Mouse (Mus musculus) MEL (cell line): ENCODE measurements around the gene Spz1. TPM values are rescaled to one million over a fixed set of nuclear protein-coding genes. Genes with fewer than 3 reads are reported as not detected.

ENCODE experiments used
- DNase-seq: peaks from one replicate; pipeline ENCODE4 v3.0.0; 2011; ENCODE audit warnings: low read depth, low spot score
- H3K27ac ChIP-seq: 2 replicates; pipeline ENCODE4 v1.5.1; 2012; ENCODE audit warnings: low read depth, mild to moderate bottlenecking, control low read depth, low read length, moderate library complexity; ENCODE audit not compliant: control insufficient read depth
- H3K27me3 ChIP-seq, 2 experiments: fragments of 150-350 bp in 1 of 2; sonication (generic) in 1 of 2; 2 replicates each; pipeline ENCODE4 v1.6.1; 2012; ENCODE audit warnings: low read length in 2 of 2, mild to moderate bottlenecking in 2 of 2, improper control_type of control experiment in 1 of 2, moderate library complexity in 1 of 2; ENCODE audit not compliant: insufficient read depth in 2 of 2, control insufficient read depth in 1 of 2
- H3K36me3 ChIP-seq, 2 experiments: 2 replicates each; pipeline ENCODE4 v1.6.1; 2012 to 2014; ENCODE audit warnings: low read length in 2 of 2, improper control_type of control experiment in 1 of 2, inconsistent platforms in 1 of 2, mild to moderate bottlenecking in 1 of 2; ENCODE audit not compliant: insufficient read depth in 2 of 2, control insufficient read depth in 1 of 2
- H3K4me1 ChIP-seq, 2 experiments: fragments of 150-350 bp in 1 of 2; sonication (generic) in 1 of 2; 2 replicates each; pipeline ENCODE4 v1.6.1; 2012; ENCODE audit warnings: low read length in 2 of 2, improper control_type of control experiment in 1 of 2, mild to moderate bottlenecking in 1 of 2; ENCODE audit not compliant: insufficient read depth in 2 of 2, control insufficient read depth in 1 of 2
- H3K4me3 ChIP-seq, 2 experiments: fragments of 150-350 bp in 1 of 2; sonication (generic) in 1 of 2; 2 replicates each; pipeline ENCODE4 v1.5.1; 2012; ENCODE audit warnings: low read depth in 2 of 2, low read length in 2 of 2, mild to moderate bottlenecking in 2 of 2, moderate library complexity in 2 of 2, control low read depth in 1 of 2, improper control_type of control experiment in 1 of 2; ENCODE audit not compliant: control insufficient read depth in 1 of 2, insufficient read depth in 1 of 2
- H3K79me2 ChIP-seq: 2 replicates; pipeline ENCODE4 v1.6.1; 2012; ENCODE audit warnings: mild to moderate bottlenecking, low read length, moderate library complexity; ENCODE audit not compliant: control insufficient read depth, poor library complexity, insufficient read depth
- H3K9ac ChIP-seq: 2 replicates; pipeline ENCODE4 v1.6.1; 2012; ENCODE audit warnings: low read depth, mild to moderate bottlenecking, control low read depth, low read length, moderate library complexity; ENCODE audit not compliant: control insufficient read depth, poor library complexity, severe bottlenecking
- H3K9me3 ChIP-seq: fragments of 150-350 bp; sonication (generic); replicated peaks from 2 replicates; pipeline ENCODE4 v1.6.1; 2012; ENCODE audit warnings: mild to moderate bottlenecking, low read length, improper control_type of control experiment, moderate library complexity; ENCODE audit not compliant: insufficient read depth
- EP300 ChIP-seq, 2 experiments: IDR thresholded peaks; 2 replicates each; pipeline ENCODE4 v1.6.1; 2011; ENCODE audit warnings: improper control_type of control experiment in 2 of 2, low read length in 2 of 2, low read depth in 1 of 2, mild to moderate bottlenecking in 1 of 2
- ETS1 ChIP-seq: IDR thresholded peaks from 2 replicates; pipeline ENCODE4 v1.6.1; 2012; ENCODE audit warnings: low read depth, mild to moderate bottlenecking, inconsistent platforms, low read length, improper control_type of control experiment, moderate library complexity
- GATA1 ChIP-seq: IDR thresholded peaks from 2 replicates; pipeline ENCODE4 v1.6.1; 2011; ENCODE audit warnings: low read depth, low read length, improper control_type of control experiment
- HCFC1 ChIP-seq: IDR thresholded peaks from 2 replicates; pipeline ENCODE4 v1.6.1; 2012; ENCODE audit warnings: low read depth, mild to moderate bottlenecking, inconsistent platforms, low read length, improper control_type of control experiment, moderate library complexity
- KAT2A ChIP-seq: conservative IDR thresholded peaks from 2 replicates; pipeline ENCODE4 v1.6.1; 2012; ENCODE audit warnings: low read depth, low read length, improper control_type of control experiment, inconsistent platforms
- MAFK ChIP-seq: IDR thresholded peaks from 2 replicates; pipeline ENCODE4 v1.6.1; 2011; ENCODE audit warnings: low read depth, mild to moderate bottlenecking, low read length, improper control_type of control experiment, borderline replicate concordance
- MEF2A ChIP-seq: IDR thresholded peaks from 2 replicates; pipeline ENCODE4 v1.6.1; 2014; ENCODE audit warnings: low read depth, mild to moderate bottlenecking, inconsistent platforms, low read length, improper control_type of control experiment; ENCODE audit not compliant: poor library complexity, insufficient replicate concordance, severe bottlenecking; ENCODE audit errors: extremely low read depth
- NELFE ChIP-seq: IDR thresholded peaks from 2 replicates; pipeline ENCODE4 v1.6.1; 2011; ENCODE audit warnings: low read depth, low read length, improper control_type of control experiment
- POLR2A ChIP-seq, 2 experiments: IDR thresholded peaks; 2 replicates each; pipeline ENCODE4 v1.6.1; 2011 to 2012; ENCODE audit warnings: low read length in 2 of 2, mild to moderate bottlenecking in 2 of 2, control low read depth in 1 of 2, improper control_type of control experiment in 1 of 2, low read depth in 1 of 2, moderate library complexity in 1 of 2; ENCODE audit not compliant: control insufficient read depth in 1 of 2, insufficient read depth in 1 of 2, poor library complexity in 1 of 2
- POLR2AphosphoS5 ChIP-seq: IDR thresholded peaks from 2 replicates; pipeline ENCODE4 v1.6.1; 2012; ENCODE audit warnings: low read depth, borderline replicate concordance, mild to moderate bottlenecking, inconsistent platforms, low read length, moderate library complexity, mixed read lengths
- RCOR1 ChIP-seq: IDR thresholded peaks from 2 replicates; pipeline ENCODE4 v1.6.1; 2012; ENCODE audit warnings: low read depth, mild to moderate bottlenecking, inconsistent platforms, low read length, improper control_type of control experiment
- SIN3A ChIP-seq: IDR thresholded peaks from 2 replicates; pipeline ENCODE4 v1.6.1; 2012; ENCODE audit warnings: low read length, improper control_type of control experiment, inconsistent platforms
- TAL1 ChIP-seq: IDR thresholded peaks from 2 replicates; pipeline ENCODE4 v1.6.1; 2012; ENCODE audit warnings: mild to moderate bottlenecking, inconsistent platforms, low read length, moderate library complexity, mixed read lengths
- TBP ChIP-seq: IDR thresholded peaks from 2 replicates; pipeline ENCODE4 v1.8.0; 2011; ENCODE audit warnings: low read depth, low read length, improper control_type of control experiment
- TCF12 ChIP-seq: IDR thresholded peaks from 2 replicates; pipeline ENCODE4 v1.6.1; 2014; ENCODE audit warnings: low read depth, mild to moderate bottlenecking, inconsistent platforms, low read length, improper control_type of control experiment, moderate library complexity
- USF2 ChIP-seq, 2 experiments: IDR thresholded peaks; 2 replicates each; pipeline ENCODE4 v1.6.1; 2011 to 2012; ENCODE audit warnings: improper control_type of control experiment in 2 of 2, low read length in 2 of 2, borderline replicate concordance in 1 of 2, inconsistent platforms in 1 of 2, low read depth in 1 of 2, mild to moderate bottlenecking in 1 of 2; ENCODE audit not compliant: insufficient read depth in 1 of 2
- ZC3H11A ChIP-seq: IDR thresholded peaks from 2 replicates; pipeline ENCODE4 v1.6.1; 2012; ENCODE audit warnings: low read depth, mild to moderate bottlenecking, inconsistent platforms, low read length, improper control_type of control experiment
- polyA plus RNA-seq, 2 experiments: library from polyadenylated mRNA; stranded (reverse) in 1 of 2; unstranded in 1 of 2; fragments of >175 nt in 1 of 2; fragments of >200 nt in 1 of 2; gene quantifications; 2 replicates each; pipeline versions ENCODE4 v1.2.1 to v1.2.4; 2012; ENCODE audit warnings: low replicate concordance in 2 of 2, low read depth in 1 of 2; ENCODE audit not compliant: insufficient read length in 2 of 2, insufficient read depth in 1 of 2, missing spikeins in 1 of 2
- total RNA-seq: library from RNA; depleted of rRNA; stranded (reverse); fragments of 300-350 nt; gene quantifications from 2 replicates; pipeline ENCODE4 v1.2.3, GENCODE M21; 2012

Gene Spz1
- total and polyA plus RNA-seq, 3 experiments = not detected

- Histone ChIP-seq H3K4me1 (peaks cover 7 to 11% of the 10 kb centered on the region in 2 experiments; a peak in 3 of 4 replicates), H3K9me3 (no peaks in the 10 kb centered on the region), H3K9ac (no peak overlapping the region), H3K36me3 (peaks cover 0 to 14% of the 10 kb centered on the region in 2 experiments; a peak in 2 of 4 replicates), H3K27ac (no peak overlapping the region), H3K79me2 (no peaks in the 10 kb centered on the region), H3K4me3 (no peak overlapping the region), H3K27me3 (no peaks in the 10 kb centered on the region)
- no peak for TF ChIP-seq USF2 (IDR thresholded peaks at IDR 0.05; ENCODE audit: borderline replicate concordance in 1 of 2, insufficient read depth in 1 of 2, low read depth in 1 of 2, low read length in 2 of 2)
- TF ChIP-seq HCFC1 = no peak
- TF ChIP-seq ZC3H11A = no peak
- TF ChIP-seq EP300 (IDR thresholded peaks at IDR 0.05; ENCODE audit: low read depth in 1 of 2, low read length in 2 of 2) = no peak
- no peak for DNase-seq
Observed at GRCm38 (mm10) chr13:92594481-92594880, 18.5 kb upstream of the Spz1 start.

DNA sequence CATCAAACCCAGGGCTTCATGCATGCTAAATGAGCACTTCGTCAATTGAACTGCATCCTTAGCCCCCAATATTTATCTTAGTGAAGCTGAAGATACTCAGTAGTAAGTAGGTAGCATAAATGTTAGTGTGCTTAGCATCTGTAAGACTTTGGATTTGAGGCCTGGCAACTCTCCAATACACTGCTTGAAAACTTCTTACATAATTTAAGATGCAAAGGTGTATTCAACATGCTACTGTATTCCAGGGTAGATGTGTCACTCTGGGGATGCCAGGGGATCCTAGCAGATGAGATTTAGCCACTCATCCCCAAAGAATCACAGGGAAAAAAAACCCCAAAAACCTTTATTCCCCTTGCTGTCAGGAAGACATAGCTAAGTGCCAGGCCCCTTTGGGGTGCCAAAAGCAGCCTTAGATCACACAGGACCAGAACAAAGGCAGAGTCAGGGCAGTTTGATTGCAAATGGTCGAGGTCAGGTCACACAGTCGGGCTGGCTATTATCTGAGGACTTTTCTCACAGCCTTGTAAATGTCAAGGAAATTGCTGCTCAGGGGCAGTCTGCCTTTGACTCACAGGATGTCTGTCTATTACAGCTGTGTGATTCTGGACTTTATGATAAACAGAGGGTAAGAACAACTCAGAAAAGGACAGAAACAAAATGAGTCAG, 17.9 kb upstream of the Spz1 start:
- Histone ChIP-seq H3K27ac (no peak overlapping the region), H3K36me3 (peaks cover 0 to 19% of the 10 kb centered on the region in 2 experiments; a peak in 2 of 4 replicates), H3K4me1 (peaks cover 9 to 15% of the 10 kb centered on the region in 2 experiments; a peak in 3 of 4 replicates), H3K9ac (no peak overlapping the region), H3K9me3 (no peaks in the 10 kb centered on the region), H3K4me3 (no peak overlapping the region), H3K79me2 (no peaks in the 10 kb centered on the region), H3K27me3 (no peaks in the 10 kb centered on the region)
- TF ChIP-seq RCOR1 = no peak
- TF ChIP-seq TAL1 = 0 out of 2 replicates have a peak, but pooled peaks have one; percentile 7
- DNase-seq = no peak

DNA sequence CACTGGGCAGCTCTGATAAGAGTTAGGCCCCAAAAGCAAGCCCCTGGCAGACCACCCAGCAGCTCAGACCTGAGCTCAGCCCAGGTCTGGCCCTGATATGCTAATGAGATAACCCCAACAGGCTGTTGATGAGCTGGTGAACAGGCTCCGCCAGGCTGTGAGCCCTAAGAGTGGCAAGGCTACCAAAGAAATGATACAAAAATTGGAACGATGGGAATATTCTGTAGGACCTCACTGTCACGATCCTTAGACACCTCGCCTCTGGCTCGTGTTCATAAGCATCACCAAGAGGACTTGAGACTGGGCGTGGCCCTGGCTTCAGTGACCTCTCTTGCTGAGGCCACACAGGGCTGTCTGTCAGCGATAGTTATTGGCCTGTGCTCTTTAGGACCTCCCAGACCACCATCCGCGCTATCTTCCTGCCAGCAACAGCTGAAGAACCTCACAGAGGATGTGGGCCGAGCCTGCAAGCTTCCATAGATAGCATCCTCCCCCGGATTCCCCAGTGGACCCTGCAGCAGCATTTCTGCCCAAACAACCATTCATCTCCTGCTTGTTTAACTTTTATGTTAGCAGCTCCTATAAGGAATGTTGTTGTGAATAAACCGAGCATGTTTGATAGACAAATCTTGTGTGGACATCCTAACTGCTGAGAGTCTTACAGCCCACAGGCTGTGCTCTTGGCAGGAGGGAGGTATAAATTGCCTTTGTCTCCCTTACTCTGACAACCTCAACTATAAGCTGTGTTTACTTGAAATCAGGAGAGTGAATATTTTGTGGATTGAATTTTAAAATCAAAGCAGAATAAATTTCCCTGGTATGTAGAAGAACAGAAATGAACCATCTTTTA, 17.0 kb upstream of the Spz1 start:
- TF ChIP-seq POLR2AphosphoS5 (no peak), USF2 (IDR thresholded peaks at IDR 0.05; ENCODE audit: borderline replicate concordance in 1 of 2, insufficient read depth in 1 of 2, low read depth in 1 of 2, low read length in 2 of 2) (no peak), RCOR1 (peak; percentile 7; the same call in 1 of the 2 replicates), TAL1 (peak; percentile 50), MAFK (no peak), MEF2A (no peak), NELFE (0 out of 2 replicates have a peak, but pooled peaks have one; percentile 15), GATA1 (peak; percentile 81), EP300 (IDR thresholded peaks at IDR 0.05; ENCODE audit: low read depth in 1 of 2, low read length in 2 of 2) (peak; percentile 60 to 80), TCF12 (peak; percentile 71), POLR2A (IDR thresholded peaks at IDR 0.05; ENCODE audit: control insufficient read depth in 1 of 2, insufficient read depth in 1 of 2, low read depth in 1 of 2, low read length in 2 of 2, poor library complexity in 1 of 2) (0 out of 4 replicates have a peak, but pooled peaks of 1 of the 2 experiments have one; percentile 34), TBP (peak; percentile 53; the same call in 1 of the 2 replicates), ETS1 (peak; percentile 26; the same call in 1 of the 2 replicates), KAT2A (no peak), SIN3A (peak; percentile 34; the same call in 1 of the 2 replicates)
- TF ChIP-seq, all 39 proteins: peak for 10
- H3K9me3 ChIP-seq = no peaks in the 10 kb centered on the region
- H3K4me1 ChIP-seq = peaks cover 9 to 12% of the 10 kb centered on the region in 2 experiments; a peak in 3 of 4 replicates
- H3K27ac ChIP-seq = peak overlapping the region; percentile 30
- DNase-seq = peak; percentile 79
- no peaks in the 10 kb centered on the region for H3K79me2 ChIP-seq
- H3K4me3 ChIP-seq = peak overlapping the region; percentile 20 to 44; a peak in 3 of 4 replicates
- H3K27me3 ChIP-seq = no peaks in the 10 kb centered on the region
- H3K36me3 ChIP-seq = peaks cover 0 to 19% of the 10 kb centered on the region in 2 experiments; a peak in 2 of 4 replicates
- H3K9ac ChIP-seq = no peak overlapping the region
